Mouse (Mus musculus) hindbrain, embryonic 14.5 days (tissue): ENCODE data around the gene Caly. TPM values are rescaled to one million over a fixed set of nuclear protein-coding genes. Genes with fewer than 3 reads are reported as not detected.

ENCODE experiments used
- ATAC-seq: fragments of 200-750 bp; cut with Nextera tagmentation; 2 replicates; pipeline ENCODE4 v1.8.0; 2017; ENCODE audit warnings: moderate number of reproducible peaks, mild to moderate bottlenecking, moderate TSS enrichment, moderate library complexity; ENCODE audit not compliant: low FRiP score
- DNase-seq: peaks from one replicate; pipeline ENCODE4 v3.0.0-alpha.2; 2015; ENCODE audit warnings: low spot score
- H3K27ac ChIP-seq: fragments of 300-500 bp; sonication (generic); 2 replicates; pipeline ENCODE4 v1.5.1; 2014; ENCODE audit warnings: mild to moderate bottlenecking, moderate library complexity
- H3K27me3 ChIP-seq: fragments of 300-500 bp; sonication (generic); 2 replicates; pipeline ENCODE4 v1.6.1; 2014; ENCODE audit warnings: mild to moderate bottlenecking, low read length, mixed read lengths; ENCODE audit not compliant: control insufficient read depth, insufficient read depth
- H3K36me3 ChIP-seq: fragments of 300-500 bp; sonication (generic); replicated peaks from 2 replicates; pipeline ENCODE4 v1.6.1; 2014; ENCODE audit not compliant: control insufficient read depth, insufficient read depth
- H3K4me1 ChIP-seq: fragments of 300-500 bp; sonication (generic); replicated peaks from 2 replicates; pipeline ENCODE4 v1.6.1; 2014; ENCODE audit warnings: antibody characterized with exemption, low read length, mixed read lengths; ENCODE audit not compliant: control insufficient read depth, insufficient read depth
- H3K4me2 ChIP-seq: fragments of 300-500 bp; sonication (generic); replicated peaks from 2 replicates; pipeline ENCODE4 v1.6.1; 2014; ENCODE audit warnings: mild to moderate bottlenecking, moderate library complexity
- H3K4me3 ChIP-seq: fragments of 300-500 bp; sonication (generic); replicated peaks from 2 replicates; pipeline ENCODE4 v1.5.1; 2014; ENCODE audit warnings: mild to moderate bottlenecking, low read length
- H3K9ac ChIP-seq: fragments of 300-500 bp; sonication (generic); 2 replicates; pipeline ENCODE4 v1.6.1; 2014
- H3K9me3 ChIP-seq: fragments of 300-500 bp; sonication (generic); 2 replicates; pipeline ENCODE4 v1.6.1; 2016; ENCODE audit warnings: low read length; ENCODE audit not compliant: control insufficient read depth
- WGBS: fragments of 180-500 bp; shearing (Covaris S2); extraction: QIAGEN DNeasy Blood & Tissue Kit; methylation state at CpG from one replicate; pipeline ENCODE4 v1.1.7; 2014; 5-methylcytosine and 5-hydroxymethylcytosine counted together
- polyA plus RNA-seq: library from polyadenylated mRNA; unstranded; fragments of >200 nt; fragmentation: Nextera tagmentation; extraction: Ambion mirVana; gene quantifications from 2 replicates; pipeline ENCODE4 v1.2.1, GENCODE M21; 2014

Gene Caly
- polyA plus RNA-seq, 1 experiment from 2014 or later = 257 TPM

GRCm38 (mm10) chr7:140035456-140035855 is 46.9 kb downstream of the Caly start:
- H3K9me3 ChIP-seq = no peaks in the 10 kb centered on the region
- H3K4me2 ChIP-seq = peak overlapping the region; percentile 92
- no peaks in the 10 kb centered on the region for H3K27me3 ChIP-seq
- peak overlapping the region; percentile 68 for H3K9ac ChIP-seq
- H3K4me3 ChIP-seq = peak overlapping the region; percentile 70
- no peak overlapping the region for H3K27ac ChIP-seq
- H3K36me3 ChIP-seq = peaks cover 42% of the 10 kb centered on the region
- ATAC-seq = no peak
- no peak for DNase-seq
- peaks cover 11% of the 10 kb centered on the region for H3K4me1 ChIP-seq
- 21% methylated on average over 7 of the region's 7 CpGs for WGBS

- 97% methylated on average over 9 of the region's 9 CpGs for WGBS
- Histone ChIP-seq H3K4me1 (peaks cover 11% of the 10 kb centered on the region), H3K4me2 (no peak overlapping the region), H3K9me3 (no peaks in the 10 kb centered on the region), H3K4me3 (no peak overlapping the region), H3K27ac (no peak overlapping the region), H3K27me3 (no peaks in the 10 kb centered on the region), H3K9ac (no peak overlapping the region), H3K36me3 (peaks cover 54% of the 10 kb centered on the region)
- DNase-seq (no peak), ATAC-seq (no peak)
Measured at GRCm38 (mm10) chr7:140033386-140033785, 49.0 kb downstream of the Caly start.

GRCm38 (mm10) chr7:140032366-140032765 is 50.0 kb downstream of the Caly start:
- Histone ChIP-seq H3K4me3 (no peak overlapping the region), H3K4me2 (no peak overlapping the region), H3K9ac (no peak overlapping the region), H3K27me3 (no peaks in the 10 kb centered on the region), H3K36me3 (peaks cover 59% of the 10 kb centered on the region), H3K27ac (no peak overlapping the region), H3K4me1 (peaks cover 10% of the 10 kb centered on the region), H3K9me3 (no peaks in the 10 kb centered on the region)
- WGBS = 95% methylated on average over 10 of the region's 10 CpGs
- no peak for DNase-seq
- no peak for ATAC-seq

- Histone ChIP-seq H3K9ac (no peak overlapping the region), H3K36me3 (peaks cover 59% of the 10 kb centered on the region), H3K4me2 (no peak overlapping the region), H3K27ac (no peak overlapping the region), H3K4me3 (no peak overlapping the region), H3K27me3 (no peaks in the 10 kb centered on the region), H3K4me1 (peaks cover 4% of the 10 kb centered on the region), H3K9me3 (no peaks in the 10 kb centered on the region)
- DNase-seq = no peak
- no peak for ATAC-seq
- WGBS = 96% methylated on average over 12 of the region's 12 CpGs
Measured at GRCm38 (mm10) chr7:140031771-140032170, 50.6 kb downstream of the Caly start.

Other genes starting within 250 kb of the Caly start
- gene Adgra1, start 248.4 kb downstream of the Caly start, polyA plus RNA-seq = 18.6 and 20.3 TPM in 2 replicates
- gene Kndc1, start 187.9 kb downstream of the Caly start, polyA plus RNA-seq = 25.6 and 29.1 TPM in 2 replicates
- not detected in 2 replicates for gene Utf1, start 138.8 kb downstream of the Caly start, polyA plus RNA-seq
- 0.72 and 1.0 TPM in 2 replicates for gene 6430531B16Rik, start 103.8 kb downstream of the Caly start, polyA plus RNA-seq
- 2.7 and 2.9 TPM in 2 replicates for gene Adam8, start 90.0 kb downstream of the Caly start, polyA plus RNA-seq
- gene Zfp511, start 46.2 kb downstream of the Caly start, polyA plus RNA-seq = 52.3 and 53.2 TPM in 2 replicates
- gene Tubgcp2, start 45.9 kb downstream of the Caly start, polyA plus RNA-seq = 57.8 and 58.7 TPM in 2 replicates
- gene Msx3, start 33.5 kb downstream of the Caly start, polyA plus RNA-seq = 8.1 and 9.0 TPM in 2 replicates
- gene Prap1, start 10.8 kb upstream of the Caly start, polyA plus RNA-seq = not detected in 2 replicates
- gene Fuom, start 19.9 kb upstream of the Caly start, polyA plus RNA-seq = 40.0 and 42.0 TPM in 2 replicates
- 9.2 and 10.7 TPM in 2 replicates for gene Paox, start 33.3 kb upstream of the Caly start, polyA plus RNA-seq
- 123 and 127 TPM in 2 replicates for gene Echs1, start 33.9 kb upstream of the Caly start, polyA plus RNA-seq
- 26.0 and 30.6 TPM in 2 replicates for gene Mtg1, start 55.0 kb upstream of the Caly start, polyA plus RNA-seq
- gene Sprn, start 72.3 kb upstream of the Caly start, polyA plus RNA-seq = 18.7 and 21.6 TPM in 2 replicates
- gene Olfr522, start 82.2 kb upstream of the Caly start, polyA plus RNA-seq = not detected in 2 replicates
- gene Olfr523, start 90.7 kb upstream of the Caly start, polyA plus RNA-seq = not detected in 2 replicates
- not detected in 2 replicates for gene Olfr524, start 123.4 kb upstream of the Caly start, polyA plus RNA-seq
- not detected in 2 replicates for gene Cd163l1, start 135.7 kb upstream of the Caly start, polyA plus RNA-seq
- not detected in 2 replicates for gene 5830411N06Rik, start 164.7 kb upstream of the Caly start, polyA plus RNA-seq
- gene Olfr525, start 238.3 kb upstream of the Caly start, polyA plus RNA-seq = not detected in 2 replicates